Mouse (Mus musculus): Measurements from ENCODE around the gene Klhdc1. TPM values are rescaled to one million over a fixed set of nuclear protein-coding genes. Genes with fewer than 3 reads are reported as not detected.

The Klhdc1 gene
- polyA plus RNA-seq, 1 experiment, result 1.8 TPM

- Histone ChIP-seq H3K36me3 (ENCODE audit: control insufficient read depth, insufficient read depth) (peaks cover 57% of the 10 kb centered on the region), H3K27me3 (ENCODE audit: control insufficient read depth, insufficient read depth, insufficient read length) (no peaks in the 10 kb centered on the region), H3ac (ENCODE audit: control insufficient read depth, insufficient read length, low read depth) (no peak overlapping the region), H3K79me2 (ENCODE audit: control insufficient read depth, insufficient read depth) (no peaks in the 10 kb centered on the region), H3K4me3 (ENCODE audit: insufficient read depth, poor library complexity, severe bottlenecking) (no peak overlapping the region), H3K79me3 (ENCODE audit: low read depth) (no peaks in the 10 kb centered on the region)
- no peak for TF ChIP-seq MYOG (IDR thresholded peaks at IDR 0.05; ENCODE audit: control insufficient read depth, extremely low read depth, insufficient read length)
- TF ChIP-seq CTCF (IDR thresholded peaks at IDR 0.05; ENCODE audit: control insufficient read depth, insufficient read depth, insufficient read length), result no peak
- TF ChIP-seq MYOD1 (IDR thresholded peaks at IDR 0.05; ENCODE audit: control insufficient read depth, insufficient read length, low read depth), result no peak
- TF ChIP-seq MAX (IDR thresholded peaks at IDR 0.05), result no peak
- TF ChIP-seq USF1 (IDR thresholded peaks at IDR 0.05; ENCODE audit: low read depth), result no peak
- no peak for TF ChIP-seq CEBPB (IDR thresholded peaks at IDR 0.05; ENCODE audit: low read depth)
Measured at GRCm38 (mm10) chr12:69210056-69210979, 30.7 kb upstream of the Klhdc1 start.

GRCm38 (mm10) chr12:69211057-69211456 lies 29.9 kb upstream of the Klhdc1 start:
- H3K36me3 ChIP-seq (ENCODE audit: control insufficient read depth, insufficient read depth), result peaks cover 58% of the 10 kb centered on the region
- no peak overlapping the region for H3K4me3 ChIP-seq (ENCODE audit: insufficient read depth, poor library complexity, severe bottlenecking)
- no peaks in the 10 kb centered on the region for H3K79me3 ChIP-seq (ENCODE audit: low read depth)
- H3ac ChIP-seq (ENCODE audit: control insufficient read depth, insufficient read length, low read depth), result no peak overlapping the region
- TF ChIP-seq CEBPB (IDR thresholded peaks at IDR 0.05; ENCODE audit: low read depth) (no peak), USF1 (IDR thresholded peaks at IDR 0.05; ENCODE audit: low read depth) (no peak), FOSL1 (IDR thresholded peaks at IDR 0.05; ENCODE audit: insufficient read depth, low read length, poor library complexity, severe bottlenecking) (no peak), MAX (IDR thresholded peaks at IDR 0.05) (no peak), MYOG (IDR thresholded peaks at IDR 0.05; ENCODE audit: control insufficient read depth, extremely low read depth, insufficient read length) (no peak), MYOD1 (IDR thresholded peaks at IDR 0.05; ENCODE audit: control insufficient read depth, insufficient read length, low read depth) (no peak)
- H3K27me3 ChIP-seq (ENCODE audit: control insufficient read depth, insufficient read depth, insufficient read length), result no peaks in the 10 kb centered on the region
- no peaks in the 10 kb centered on the region for H3K79me2 ChIP-seq (ENCODE audit: control insufficient read depth, insufficient read depth)

- peaks cover 70% of the 10 kb centered on the region for H3K36me3 ChIP-seq (ENCODE audit: control insufficient read depth, insufficient read depth)
- H3K4me3 ChIP-seq (ENCODE audit: insufficient read depth, poor library complexity, severe bottlenecking), result no peak overlapping the region
- H3ac ChIP-seq (ENCODE audit: control insufficient read depth, insufficient read length, low read depth), result no peak overlapping the region
- H3K79me2 ChIP-seq (ENCODE audit: control insufficient read depth, insufficient read depth), result no peaks in the 10 kb centered on the region
- H3K27me3 ChIP-seq (ENCODE audit: control insufficient read depth, insufficient read depth, insufficient read length), result no peaks in the 10 kb centered on the region
- TF ChIP-seq MYOG (IDR thresholded peaks at IDR 0.05; ENCODE audit: control insufficient read depth, extremely low read depth, insufficient read length) (no peak), FOSL1 (IDR thresholded peaks at IDR 0.05; ENCODE audit: insufficient read depth, low read length, poor library complexity, severe bottlenecking) (no peak), CTCF (IDR thresholded peaks at IDR 0.05; ENCODE audit: control insufficient read depth, insufficient read depth, insufficient read length) (no peak), MYOD1 (IDR thresholded peaks at IDR 0.05; ENCODE audit: control insufficient read depth, insufficient read length, low read depth) (no peak), MAX (IDR thresholded peaks at IDR 0.05) (no peak), CEBPB (IDR thresholded peaks at IDR 0.05; ENCODE audit: low read depth) (no peak), USF1 (IDR thresholded peaks at IDR 0.05; ENCODE audit: low read depth) (no peak)
- no peaks in the 10 kb centered on the region for H3K79me3 ChIP-seq (ENCODE audit: low read depth)
Measured at GRCm38 (mm10) chr12:69213186-69213777, 27.7 kb upstream of the Klhdc1 start.

- no peaks in the 10 kb centered on the region for H3K79me3 ChIP-seq (ENCODE audit: low read depth)
- no peak overlapping the region for H3K4me3 ChIP-seq (ENCODE audit: insufficient read depth, poor library complexity, severe bottlenecking)
- H3ac ChIP-seq (ENCODE audit: control insufficient read depth, insufficient read length, low read depth), result no peak overlapping the region
- H3K36me3 ChIP-seq (ENCODE audit: control insufficient read depth, insufficient read depth), result peaks cover 72% of the 10 kb centered on the region
- H3K79me2 ChIP-seq (ENCODE audit: control insufficient read depth, insufficient read depth), result no peaks in the 10 kb centered on the region
- TF ChIP-seq USF1 (IDR thresholded peaks at IDR 0.05; ENCODE audit: low read depth), result no peak
- no peak for TF ChIP-seq FOSL1 (IDR thresholded peaks at IDR 0.05; ENCODE audit: insufficient read depth, low read length, poor library complexity, severe bottlenecking)
- no peak for TF ChIP-seq CEBPB (IDR thresholded peaks at IDR 0.05; ENCODE audit: low read depth)
- TF ChIP-seq MAX (IDR thresholded peaks at IDR 0.05), result no peak
- no peak for TF ChIP-seq MYOD1 (IDR thresholded peaks at IDR 0.05; ENCODE audit: control insufficient read depth, insufficient read length, low read depth)
- no peak for TF ChIP-seq CTCF (IDR thresholded peaks at IDR 0.05; ENCODE audit: control insufficient read depth, insufficient read depth, insufficient read length)
- no peak for TF ChIP-seq MYOG (IDR thresholded peaks at IDR 0.05; ENCODE audit: control insufficient read depth, extremely low read depth, insufficient read length)
- no peaks in the 10 kb centered on the region for H3K27me3 ChIP-seq (ENCODE audit: control insufficient read depth, insufficient read depth, insufficient read length)
Measured at GRCm38 (mm10) chr12:69214393-69214792, 26.6 kb upstream of the Klhdc1 start.

GRCm38 (mm10) chr12:69215000-69215785 lies 25.8 kb upstream of the Klhdc1 start:
- no peak overlapping the region for H3ac ChIP-seq (ENCODE audit: control insufficient read depth, insufficient read length, low read depth)
- TF ChIP-seq USF1 (IDR thresholded peaks at IDR 0.05; ENCODE audit: low read depth) (no peak), FOSL1 (IDR thresholded peaks at IDR 0.05; ENCODE audit: insufficient read depth, low read length, poor library complexity, severe bottlenecking) (no peak), MYOG (IDR thresholded peaks at IDR 0.05; ENCODE audit: control insufficient read depth, extremely low read depth, insufficient read length) (no peak), CEBPB (IDR thresholded peaks at IDR 0.05; ENCODE audit: low read depth) (no peak), CTCF (IDR thresholded peaks at IDR 0.05; ENCODE audit: control insufficient read depth, insufficient read depth, insufficient read length) (no peak), MYOD1 (IDR thresholded peaks at IDR 0.05; ENCODE audit: control insufficient read depth, insufficient read length, low read depth) (no peak), MAX (IDR thresholded peaks at IDR 0.05) (no peak)
- no peak overlapping the region for H3K4me3 ChIP-seq (ENCODE audit: insufficient read depth, poor library complexity, severe bottlenecking)
- peaks cover 68% of the 10 kb centered on the region for H3K36me3 ChIP-seq (ENCODE audit: control insufficient read depth, insufficient read depth)
- no peaks in the 10 kb centered on the region for H3K27me3 ChIP-seq (ENCODE audit: control insufficient read depth, insufficient read depth, insufficient read length)
- no peaks in the 10 kb centered on the region for H3K79me2 ChIP-seq (ENCODE audit: control insufficient read depth, insufficient read depth)
- no peaks in the 10 kb centered on the region for H3K79me3 ChIP-seq (ENCODE audit: low read depth)
